Mouse (Mus musculus) CH12.LX (cell line): ENCODE measurements around the gene Gga1. TPM values are rescaled to one million over a fixed set of nuclear protein-coding genes. Genes with fewer than 3 reads are reported as not detected.
A peak's percentile ranks its signal among the peaks of the same experiment; 100 is the strongest.

Experiments used
- DNase-seq: peaks from one replicate; pipeline ENCODE4 v3.0.0-alpha.2; 2013; ENCODE audit errors: extremely low read depth
- H3K27ac ChIP-seq: 2 replicates; pipeline ENCODE4 v1.5.1; 2012; ENCODE audit warnings: low read depth, mild to moderate bottlenecking, control low read depth, moderate library complexity; ENCODE audit not compliant: insufficient read depth
- H3K27me3 ChIP-seq: replicated peaks from 2 replicates; pipeline ENCODE3; 2012; ENCODE audit warnings: inconsistent platforms
- H3K36me3 ChIP-seq, 2 experiments: replicated peaks in 1 of 2; 2 replicates each; pipeline versions ENCODE3 to v1.6.1; 2012; ENCODE audit warnings: inconsistent platforms in 1 of 2, low read length in 1 of 2, mild to moderate bottlenecking in 1 of 2, mixed read lengths in 1 of 2, moderate library complexity in 1 of 2; ENCODE audit not compliant: control insufficient read depth in 1 of 2, insufficient read depth in 1 of 2
- H3K4me1 ChIP-seq, 2 experiments: 2 replicates each; pipeline ENCODE4 v1.6.1; 2012; ENCODE audit warnings: inconsistent platforms in 1 of 2, moderate library complexity in 1 of 2; ENCODE audit not compliant: insufficient read depth in 2 of 2, control insufficient read depth in 1 of 2
- H3K4me2 ChIP-seq: 2 replicates; pipeline ENCODE4 v1.6.1; 2012; ENCODE audit warnings: low read depth, mild to moderate bottlenecking, control low read depth; ENCODE audit not compliant: poor library complexity, insufficient read depth, severe bottlenecking
- H3K4me3 ChIP-seq, 3 experiments: fragments of 150-350 bp in 1 of 3; sonication (generic) in 1 of 3; replicated peaks in 1 of 3; 2 replicates each; pipeline versions ENCODE3 to v1.5.1; 2011 to 2012; ENCODE audit warnings: low read depth in 2 of 3, low read length in 2 of 3, mild to moderate bottlenecking in 2 of 3, moderate library complexity in 2 of 3, control low read depth in 1 of 3, improper control_type of control experiment in 1 of 3, inconsistent platforms in 1 of 3, mixed read lengths in 1 of 3; ENCODE audit not compliant: poor library complexity in 1 of 3
- H3K79me2 ChIP-seq: replicated peaks from 2 replicates; pipeline ENCODE4 v1.6.1; 2012; ENCODE audit warnings: mild to moderate bottlenecking, moderate library complexity; ENCODE audit not compliant: control insufficient read depth, poor library complexity, insufficient read depth, severe bottlenecking; ENCODE audit errors: extremely low read depth
- H3K9ac ChIP-seq: 2 replicates; pipeline ENCODE4 v1.6.1; 2012; ENCODE audit warnings: low read depth, mild to moderate bottlenecking, control low read depth, moderate library complexity; ENCODE audit not compliant: insufficient read depth
- H3K9me3 ChIP-seq: replicated peaks from 2 replicates; pipeline ENCODE3; 2012; ENCODE audit warnings: low read length, inconsistent platforms, mixed read lengths
- CHD1 ChIP-seq: IDR thresholded peaks from 2 replicates; pipeline ENCODE4 v1.6.1; 2012; ENCODE audit warnings: low read depth, low read length, improper control_type of control experiment, inconsistent platforms
- ETS1 ChIP-seq: conservative IDR thresholded peaks from 2 replicates; pipeline ENCODE4 v1.6.1; 2012; ENCODE audit warnings: low read depth, mild to moderate bottlenecking, inconsistent platforms, low read length, improper control_type of control experiment, moderate library complexity
- GABPA ChIP-seq: IDR thresholded peaks from 2 replicates; pipeline ENCODE4 v1.6.1; 2012; ENCODE audit warnings: low read depth, low read length, improper control_type of control experiment, inconsistent platforms; ENCODE audit not compliant: insufficient replicate concordance
- IRF4 ChIP-seq: IDR thresholded peaks from 2 replicates; pipeline ENCODE4 v1.6.1; 2014; ENCODE audit warnings: low read depth, mild to moderate bottlenecking, inconsistent platforms, low read length, improper control_type of control experiment
- JUN ChIP-seq: IDR thresholded peaks from 2 replicates; pipeline ENCODE4 v1.6.1; 2011; ENCODE audit warnings: low read depth, mild to moderate bottlenecking, low read length, improper control_type of control experiment, moderate library complexity; ENCODE audit not compliant: insufficient read depth
- KAT2A ChIP-seq: IDR thresholded peaks from 2 replicates; pipeline ENCODE4 v1.6.1; 2012; ENCODE audit warnings: low read length, improper control_type of control experiment, inconsistent platforms; ENCODE audit not compliant: insufficient replicate concordance
- MAFK ChIP-seq: IDR thresholded peaks from 2 replicates; pipeline ENCODE4 v1.6.1; 2011; ENCODE audit warnings: low read length, improper control_type of control experiment; ENCODE audit not compliant: insufficient replicate concordance
- MAX ChIP-seq: IDR thresholded peaks from 2 replicates; pipeline ENCODE4 v1.6.1; 2011; ENCODE audit warnings: low read length, improper control_type of control experiment
- MEF2A ChIP-seq: IDR thresholded peaks from 2 replicates; pipeline ENCODE4 v1.6.1; 2014; ENCODE audit warnings: low read depth, mild to moderate bottlenecking, inconsistent platforms, low read length, improper control_type of control experiment, borderline replicate concordance
- MXI1 ChIP-seq: IDR thresholded peaks from 2 replicates; pipeline ENCODE4 v1.6.1; 2011; ENCODE audit warnings: mild to moderate bottlenecking, low read depth, low read length, improper control_type of control experiment
- NRF1 ChIP-seq: IDR thresholded peaks from 2 replicates; pipeline ENCODE4 v1.6.1; 2014; ENCODE audit warnings: low read depth, mild to moderate bottlenecking, inconsistent platforms, low read length, improper control_type of control experiment, moderate library complexity
- PAX5 ChIP-seq: IDR thresholded peaks from 2 replicates; pipeline ENCODE4 v1.6.1; 2012; ENCODE audit warnings: low read length, inconsistent platforms, mixed read lengths
- POLR2A ChIP-seq: IDR thresholded peaks from 2 replicates; pipeline ENCODE4 v1.6.1; 2011; ENCODE audit warnings: low read depth, mild to moderate bottlenecking, improper control_type of control experiment, low read length
- POLR2AphosphoS2 ChIP-seq: IDR thresholded peaks from 2 replicates; pipeline ENCODE4 v1.6.1; 2011; ENCODE audit warnings: low read depth, low read length, improper control_type of control experiment
- RAD21 ChIP-seq: IDR thresholded peaks from 2 replicates; pipeline ENCODE4 v1.6.1; 2011; ENCODE audit warnings: low read depth, mild to moderate bottlenecking, low read length, improper control_type of control experiment, moderate library complexity
- SIN3A ChIP-seq: IDR thresholded peaks from 2 replicates; pipeline ENCODE4 v1.6.1; 2012; ENCODE audit warnings: low read length, improper control_type of control experiment, inconsistent platforms
- TCF12 ChIP-seq: IDR thresholded peaks from 2 replicates; pipeline ENCODE4 v1.6.1; 2014; ENCODE audit warnings: low read depth, mild to moderate bottlenecking, inconsistent platforms, low read length, improper control_type of control experiment
- USF1 ChIP-seq: IDR thresholded peaks from 2 replicates; pipeline ENCODE4 v1.6.1; 2014; ENCODE audit warnings: low read depth, mild to moderate bottlenecking, inconsistent platforms, low read length, improper control_type of control experiment
- ZKSCAN1 ChIP-seq: IDR thresholded peaks from 2 replicates; pipeline ENCODE4 v1.6.1; 2012; ENCODE audit warnings: low read depth, inconsistent platforms, low read length, improper control_type of control experiment, borderline replicate concordance
- dilution Hi-C: fragments of 300-500 bp; cut with MboI; formaldehyde crosslinking; loops from 2 replicates; pipeline ENCODE4 v1.14.3; 2020; ENCODE audit warnings: low sequenced_read_pairs; ENCODE audit not compliant: extremely low pct_unique_long_range_greater_than_20kb, extremely low pct_ligation_motif_present
- in situ Hi-C: fragments of 300-500 bp; cut with MboI; formaldehyde crosslinking; loops from 3 replicates; pipeline ENCODE4 v1.14.3; 2019; ENCODE audit warnings: low sequenced_read_pairs, low pct_ligation_motif_present, low pct_unique_long_range_greater_than_20kb, mixed read lengths
- polyA plus RNA-seq: library from polyadenylated mRNA; unstranded; fragments of >175 nt; gene quantifications from 2 replicates; pipeline ENCODE4 v1.2.1, GENCODE M21; 2012; ENCODE audit warnings: low read depth; ENCODE audit not compliant: insufficient read length
- total RNA-seq, 2 experiments: library from RNA; depleted of rRNA; stranded (reverse); fragments of 300-350 nt in 1 of 2; fragments of >200 nt in 1 of 2; gene quantifications; 2 replicates each; pipeline ENCODE4 v1.2.3; 2012 to 2014

Gga1 gene
- total and polyA plus RNA-seq, 3 experiments: 5.7 to 24.5 (median 13.7) TPM

DNA sequence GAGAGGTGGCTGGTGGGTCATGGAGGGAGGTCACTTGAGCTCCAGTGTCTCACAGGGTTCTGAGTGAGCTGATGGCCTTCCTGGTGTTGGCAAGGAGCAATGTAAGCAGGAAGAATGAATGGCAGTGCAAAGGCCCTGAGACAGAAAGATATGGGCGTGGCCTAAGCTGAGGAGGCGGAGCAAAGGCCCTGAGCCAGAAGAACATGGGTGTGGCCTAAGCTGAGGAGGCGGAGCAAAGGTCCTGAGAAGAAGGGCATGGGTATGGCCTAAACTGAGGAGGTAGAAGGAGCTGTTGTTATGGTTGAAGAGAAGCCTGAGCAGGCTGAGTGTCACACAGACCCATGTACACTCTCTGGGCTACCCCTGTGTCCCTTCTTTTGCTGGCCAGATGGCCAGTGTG lies 43.4 kb upstream of the Gga1 start:
- H3K4me3 ChIP-seq: no peak overlapping the region
- H3K27ac ChIP-seq: no peak overlapping the region
- H3K4me2 ChIP-seq: no peak overlapping the region
- H3K9me3 ChIP-seq: peaks cover 8% of the 10 kb centered on the region
- no peaks in the 10 kb centered on the region for H3K36me3 ChIP-seq
- peaks cover 59% of the 10 kb centered on the region for H3K27me3 ChIP-seq
- in situ Hi-C loops (no loop called here), dilution Hi-C loops (loop anchor here (25.0 kb wide), 1 partner anchor 96 kb away; no protein-coding TSS in a partner anchor)
- H3K4me1 ChIP-seq: no peaks in the 10 kb centered on the region
- no peak overlapping the region for H3K9ac ChIP-seq
- H3K79me2 ChIP-seq: no peaks in the 10 kb centered on the region
- TF ChIP-seq POLR2A (no peak), USF1 (no peak), GABPA (no peak), ZKSCAN1 (no peak), PAX5 (no peak), NRF1 (no peak), MAX (no peak), KAT2A (no peak), MAFK (no peak), MXI1 (no peak)
- DNase-seq: peak; percentile 60

DNA sequence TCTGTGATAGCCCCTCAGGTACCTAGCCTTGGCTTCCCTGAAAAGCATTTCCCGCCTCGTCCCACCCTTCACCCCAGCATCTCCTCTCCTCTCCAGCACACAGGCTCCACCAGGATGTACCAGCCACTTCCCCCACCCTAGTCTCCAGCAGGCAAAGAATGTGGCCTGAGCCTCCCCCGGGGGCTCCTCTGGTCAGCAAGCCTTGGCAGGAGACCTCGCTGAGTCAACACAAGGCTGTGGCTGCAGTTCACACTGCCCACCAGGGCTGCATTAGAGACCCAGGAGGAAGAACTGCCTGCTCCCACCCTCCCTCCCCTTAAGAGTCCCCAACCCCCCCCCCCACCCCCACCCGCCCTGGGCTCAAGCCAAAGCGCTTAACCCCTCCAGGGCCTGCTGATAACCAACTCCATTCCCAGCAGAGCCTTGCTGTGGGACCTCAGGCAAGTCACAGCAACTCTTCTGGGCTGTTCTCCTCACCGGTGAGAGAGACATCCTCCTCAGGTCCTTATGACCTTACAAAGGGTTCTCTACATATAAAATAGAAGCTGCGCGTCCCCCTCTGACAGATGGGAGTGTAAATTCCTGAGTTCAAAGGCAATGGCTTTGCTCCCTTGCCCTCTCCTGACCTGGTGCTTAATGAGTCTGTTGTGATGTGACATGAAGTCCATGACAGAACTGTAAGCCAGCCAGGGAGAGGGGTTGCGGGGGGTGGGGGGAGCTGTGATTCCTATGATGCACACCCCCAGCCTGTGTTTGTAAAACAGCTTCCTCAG lies 42.6 kb upstream of the Gga1 start:
- H3K36me3 ChIP-seq: no peaks in the 10 kb centered on the region
- H3K4me2 ChIP-seq: no peak overlapping the region
- no peak overlapping the region for H3K9ac ChIP-seq
- peaks cover 8% of the 10 kb centered on the region for H3K9me3 ChIP-seq
- in situ Hi-C loops: no loop called here
- H3K27ac ChIP-seq: no peak overlapping the region
- no peak for DNase-seq
- dilution Hi-C loops: loop anchor here (25.0 kb wide), 1 partner anchor 97 kb away; no protein-coding TSS in a partner anchor
- H3K4me3 ChIP-seq: no peak overlapping the region
- peaks cover 63% of the 10 kb centered on the region for H3K27me3 ChIP-seq
- no peaks in the 10 kb centered on the region for H3K79me2 ChIP-seq
- TF ChIP-seq TCF12: no peak
- TF ChIP-seq SIN3A: no peak
- no peak for TF ChIP-seq IRF4
- no peak for TF ChIP-seq RAD21
- no peak for TF ChIP-seq JUN
- TF ChIP-seq NRF1: no peak
- TF ChIP-seq USF1: no peak
- TF ChIP-seq POLR2AphosphoS2: no peak
- no peak for TF ChIP-seq GABPA
- no peak for TF ChIP-seq MEF2A
- TF ChIP-seq CHD1: no peak
- no peak for TF ChIP-seq ETS1
- H3K4me1 ChIP-seq: no peaks in the 10 kb centered on the region
